Mouse (Mus musculus): Measurements from ENCODE around the gene Hacd4.

DNA sequence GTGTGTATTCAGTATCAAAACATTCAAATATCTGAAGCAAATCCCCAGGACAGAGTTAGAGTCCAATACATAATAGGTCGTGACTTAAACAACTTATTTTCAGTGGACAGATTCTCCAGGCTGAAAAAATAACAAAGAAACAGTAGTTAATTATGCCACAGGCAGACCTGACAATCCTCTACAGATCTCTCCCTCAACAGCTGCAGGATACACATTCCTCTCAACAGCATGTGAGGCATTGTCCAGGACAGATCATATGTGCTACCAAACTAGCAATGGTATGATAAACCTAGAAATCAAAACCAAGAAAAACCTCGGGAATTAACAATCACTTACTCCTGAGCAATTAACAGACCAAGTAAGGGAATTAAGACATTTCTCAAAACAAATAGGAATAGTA, 22.6 kb upstream of the Hacd4 start:
- no peak for TF ChIP-seq CTCF (IDR thresholded peaks at IDR 0.05; ENCODE audit: control insufficient read depth, insufficient read depth, insufficient read length)
- no peak for TF ChIP-seq MAX (IDR thresholded peaks at IDR 0.05)
- TF ChIP-seq MYOD1 (IDR thresholded peaks at IDR 0.05; ENCODE audit: control insufficient read depth, insufficient read length, low read depth): peak; percentile 9
- TF ChIP-seq CEBPB (IDR thresholded peaks at IDR 0.05; ENCODE audit: low read depth): no peak
- TF ChIP-seq MYOG (IDR thresholded peaks at IDR 0.05; ENCODE audit: control insufficient read depth, extremely low read depth, insufficient read length): no peak
- TF ChIP-seq USF1 (IDR thresholded peaks at IDR 0.05; ENCODE audit: low read depth): no peak

Data from C2C12 (cell line).